Mouse (Mus musculus): ENCODE measurements around the gene Ube2g1.

DNA sequence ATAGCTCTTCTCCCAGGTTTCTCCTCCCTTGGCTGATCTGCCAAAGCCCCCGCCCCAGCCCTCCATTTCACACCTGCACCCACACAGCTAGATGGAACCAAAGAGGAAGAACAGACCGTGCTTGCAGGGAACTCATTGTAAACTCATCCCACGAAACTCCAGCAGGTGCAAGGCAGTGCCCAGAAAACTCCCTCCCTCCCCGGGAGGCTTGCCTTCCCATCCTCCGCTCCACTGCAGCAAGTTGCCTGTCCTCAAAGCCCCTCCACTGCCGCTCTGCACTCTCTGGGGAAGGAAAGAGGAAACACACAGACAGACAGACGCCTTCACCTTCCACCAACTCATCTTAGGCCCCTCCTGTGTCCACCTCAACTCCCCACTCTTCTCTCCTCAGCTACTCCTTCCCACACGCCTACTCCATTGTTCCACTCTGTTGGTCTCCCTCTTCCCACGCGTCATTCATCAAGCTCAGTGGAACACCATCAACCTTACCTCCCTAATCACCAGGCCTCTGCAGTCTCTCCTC, 40.2 kb upstream of the Ube2g1 start:
- no peak for TF ChIP-seq CTCF (IDR thresholded peaks at IDR 0.05)
- TF ChIP-seq EP300 (IDR thresholded peaks at IDR 0.05): no peak
